Mouse (Mus musculus) heart, adult 2 months (tissue): ENCODE data around the gene Kctd5.

Source experiments
- CTCF ChIP-seq: fragments of 200-600 bp; IDR thresholded peaks from 2 replicates; pipeline ENCODE4 v1.8.1; 2022; ENCODE audit warnings: antibody characterized with exemption, mild to moderate bottlenecking, moderate library complexity
- EP300 ChIP-seq: fragments of 200-500 bp; IDR thresholded peaks from 2 replicates; pipeline ENCODE4 v1.6.1; 2011; ENCODE audit warnings: low read depth, low read length, control low read depth; ENCODE audit not compliant: insufficient read depth

GRCm38 (mm10) chr17:24012921-24013320 is 60.4 kb downstream of the Kctd5 start:
- TF ChIP-seq CTCF (no peak), EP300 (no peak)
